Comparison of ENCODE assay signal across 9 mouse cellular contexts in genomic region chr6:117071311-117071710, GRCm38 (mm10).
A peak's percentile ranks its signal among the peaks of the same experiment; 100 is the strongest.
DNase-seq lines count a peak whose midpoint lies in the region; TF ChIP-seq lines count a peak whose summit lies in the region.
"Had no signal": no experiment of that assay in that cellular context is flagged by ENCODE, and none has a peak within 500 bp of the region (broad histone marks: within the 10 kb centered on the region; RNA-seq: fewer than 3 reads in every experiment).

No protein-coding gene starts in this region.

- DNase-seq in ovary, adult 18-20 months (ENCODE audit: low spot score): peak; percentile 47
- no peak for DNase-seq in ovary, postnatal 14 days (ENCODE audit: low spot score)
- DNase-seq in gastrocnemius, postnatal 10 days: peak; percentile 18
- DNase-seq in left cerebral cortex, adult 2 months (ENCODE audit: extremely low spot score in 1 of 2, low spot score in 2 of 2): peak; percentile 59 to 60
- DNase-seq in telencephalon, adult 2 months (ENCODE audit: low read depth, low spot score): peak; percentile 69
- DNase-seq in thymus, postnatal 4 days: no peak
- no peak for DNase-seq in ovary, postnatal 36 days (ENCODE audit: low spot score)
- DNase-seq: lung, postnatal 14 days had no signal

- no peak for TF ChIP-seq CTCF in left cerebral cortex, adult 2 months (IDR thresholded peaks at IDR 0.05)

- no peak overlapping the region for H3K27ac ChIP-seq in left cerebral cortex, adult 2 months
- H3K27ac ChIP-seq: embryonic facial prominence, embryonic 13.5 days had no signal

- H3K4me3 ChIP-seq in left cerebral cortex, adult 2 months: no peak overlapping the region
- H3K4me3 ChIP-seq: embryonic facial prominence, embryonic 13.5 days had no signal

- intact Hi-C loops in left cerebral cortex, adult 2 months (cut with DNase I): loop anchor here (5.0 kb wide), 1 partner anchor 169 kb away; no protein-coding TSS in a partner anchor

Comparison
In these comparisons a context has a peak if more than half of its experiments do, and no peak if none do; other contexts are left out.
1. DNase-seq: peak in ovary, adult 18-20 months (single experiment), gastrocnemius, postnatal 10 days (single experiment), left cerebral cortex, adult 2 months (2 of 2) and telencephalon, adult 2 months (single experiment); none in ovary, postnatal 14 days (single experiment), thymus, postnatal 4 days (single experiment) and ovary, postnatal 36 days (single experiment).